Mouse (Mus musculus) embryonic facial prominence, embryonic 12.5 days (tissue): ENCODE results near the gene Cd22. TPM values are rescaled to one million over a fixed set of nuclear protein-coding genes. Genes with fewer than 3 reads are reported as not detected.
"Not testable (repeated sequence)": the region's sequence is repeated elsewhere in the genome, so short reads cannot be mapped to it uniquely, and the experiment has no call there.

Experiments used
- ATAC-seq: fragments of 200-750 bp; cut with Nextera tagmentation; 2 replicates; pipeline ENCODE4 v1.8.0; 2017; ENCODE audit not compliant: insufficient number of reproducible peaks, insufficient read depth, low FRiP score, low TSS enrichment
- H3K27ac ChIP-seq: fragments of 300-500 bp; sonication (generic); 2 replicates; pipeline ENCODE4 v1.5.1; 2016; ENCODE audit warnings: mild to moderate bottlenecking
- H3K27me3 ChIP-seq: fragments of 300-500 bp; sonication (generic); 2 replicates; pipeline ENCODE4 v1.6.1; 2016; ENCODE audit warnings: mild to moderate bottlenecking, moderate library complexity
- H3K36me3 ChIP-seq: fragments of 300-500 bp; sonication (generic); 2 replicates; pipeline ENCODE4 v1.6.1; 2016; ENCODE audit warnings: mild to moderate bottlenecking
- H3K4me1 ChIP-seq: fragments of 300-500 bp; sonication (generic); 2 replicates; pipeline ENCODE4 v1.6.1; 2016
- H3K4me2 ChIP-seq: fragments of 300-500 bp; sonication (generic); replicated peaks from 2 replicates; pipeline ENCODE4 v1.6.1; 2016; ENCODE audit warnings: mild to moderate bottlenecking, moderate library complexity
- H3K4me3 ChIP-seq: fragments of 300-500 bp; sonication (generic); 2 replicates; pipeline ENCODE4 v1.5.1; 2016; ENCODE audit warnings: mild to moderate bottlenecking
- H3K9ac ChIP-seq: fragments of 300-500 bp; sonication (generic); 2 replicates; pipeline ENCODE4 v1.6.1; 2016; ENCODE audit warnings: mild to moderate bottlenecking, moderate library complexity
- H3K9me3 ChIP-seq: fragments of 300-500 bp; sonication (generic); 2 replicates; pipeline ENCODE4 v1.6.1; 2016; ENCODE audit warnings: mild to moderate bottlenecking, moderate library complexity
- WGBS: fragments of 180-500 bp; shearing (Covaris S2); methylation state at CpG from one replicate; pipeline ENCODE4 v1.1.7; 2016; 5-methylcytosine and 5-hydroxymethylcytosine counted together
- polyA plus RNA-seq: library from polyadenylated mRNA; unstranded; fragments of >200 nt; fragmentation: Nextera tagmentation; extraction: Ambion mirVana; gene quantifications from 2 replicates; pipeline ENCODE4 v1.2.1, GENCODE M21; 2016

Cd22 gene
- polyA plus RNA-seq, result 0.09 and 0.17 TPM in 2 replicates

GRCm38 (mm10) chr7:30880176-30880575 lies at the start of gene Cd22:
Gene Cd22, minus strand, starts transcription at chr7:30880342.
- Histone ChIP-seq H3K27ac (no peak within 1 kb of the TSS), H3K36me3 (no peaks in the 10 kb centered on the region), H3K27me3 (no peaks in the 10 kb centered on the region), H3K4me2 (no peak within 1 kb of the TSS), H3K4me3 (no peak within 1 kb of the TSS), H3K9me3 (no peaks in the 10 kb centered on the region), H3K4me1 (no peaks in the 10 kb centered on the region), H3K9ac (no peak within 1 kb of the TSS)
- 63% methylated on average over 7 of the region's 7 CpGs for WGBS
- ATAC-seq, result no peak

- H3K9me3 ChIP-seq, H3K36me3 ChIP-seq, ATAC-seq, H3K9ac ChIP-seq, H3K4me2 ChIP-seq, H3K27me3 ChIP-seq, H3K27ac ChIP-seq, H3K4me1 ChIP-seq, H3K4me3 ChIP-seq: not testable (repeated sequence)
- WGBS, result 72% methylated on average over 2 of the region's 2 CpGs
Measured at GRCm38 (mm10) chr7:30924581-30924980, 44.4 kb upstream of the Cd22 start, which contains the start of gene Hamp2. Gene Hamp2, minus strand, starts transcription at chr7:30924681.

- Histone ChIP-seq H3K27me3 (no peaks in the 10 kb centered on the region), H3K36me3 (no peaks in the 10 kb centered on the region), H3K4me2 (no peak overlapping the region), H3K9ac (no peak overlapping the region), H3K27ac (no peak overlapping the region), H3K9me3 (no peaks in the 10 kb centered on the region), H3K4me1 (no peaks in the 10 kb centered on the region), H3K4me3 (no peak overlapping the region)
- WGBS, result 68% methylated on average over 3 of the region's 3 CpGs
- ATAC-seq, result no peak
Measured at GRCm38 (mm10) chr7:30924071-30924470, 43.9 kb upstream of the Cd22 start.

GRCm38 (mm10) chr7:30922490-30922889 lies 42.3 kb upstream of the Cd22 start:
- not testable (repeated sequence) for H3K27me3 ChIP-seq, H3K27ac ChIP-seq, H3K4me1 ChIP-seq, H3K36me3 ChIP-seq, H3K9ac ChIP-seq, ATAC-seq, H3K4me3 ChIP-seq, H3K4me2 ChIP-seq, H3K9me3 ChIP-seq
- WGBS, result 42% methylated on average over 3 of the region's 3 CpGs

- ATAC-seq, result no peak
- Histone ChIP-seq H3K36me3 (no peaks in the 10 kb centered on the region), H3K9me3 (no peaks in the 10 kb centered on the region), H3K4me2 (no peak overlapping the region), H3K4me3 (no peak overlapping the region), H3K9ac (no peak overlapping the region), H3K27me3 (no peaks in the 10 kb centered on the region), H3K27ac (no peak overlapping the region), H3K4me1 (no peaks in the 10 kb centered on the region)
- WGBS, result 63% methylated on average over 3 of the region's 3 CpGs
Measured at GRCm38 (mm10) chr7:30920217-30920616, 40.1 kb upstream of the Cd22 start.

GRCm38 (mm10) chr7:30917219-30917618 lies 37.1 kb upstream of the Cd22 start:
- Histone ChIP-seq H3K9ac (no peak overlapping the region), H3K4me3 (no peak overlapping the region), H3K36me3 (no peaks in the 10 kb centered on the region), H3K4me2 (no peak overlapping the region), H3K27ac (no peak overlapping the region), H3K9me3 (no peaks in the 10 kb centered on the region), H3K27me3 (no peaks in the 10 kb centered on the region), H3K4me1 (no peaks in the 10 kb centered on the region)
- ATAC-seq, result no peak
- WGBS, result 47% methylated on average over 4 of the region's 4 CpGs

- Histone ChIP-seq H3K9ac (no peak overlapping the region), H3K4me1 (no peaks in the 10 kb centered on the region), H3K4me3 (no peak overlapping the region), H3K27ac (no peak overlapping the region), H3K9me3 (no peaks in the 10 kb centered on the region), H3K4me2 (no peak overlapping the region), H3K36me3 (no peaks in the 10 kb centered on the region), H3K27me3 (no peaks in the 10 kb centered on the region)
- no peak for ATAC-seq
- WGBS, result 25% methylated on average over 6 of the region's 6 CpGs
Measured at GRCm38 (mm10) chr7:30916713-30917112, 36.6 kb upstream of the Cd22 start.

- H3K4me1 ChIP-seq, result no peaks in the 10 kb centered on the region
- no peaks in the 10 kb centered on the region for H3K27me3 ChIP-seq
- no peak within 1 kb of the TSS for H3K27ac ChIP-seq
- no peaks in the 10 kb centered on the region for H3K9me3 ChIP-seq
- ATAC-seq, result no peak
- no peak within 1 kb of the TSS for H3K9ac ChIP-seq
- no peak within 1 kb of the TSS for H3K4me2 ChIP-seq
- no peak within 1 kb of the TSS for H3K4me3 ChIP-seq
- 71% methylated on average over 8 of the region's 8 CpGs for WGBS
- H3K36me3 ChIP-seq, result no peaks in the 10 kb centered on the region
Measured at GRCm38 (mm10) chr7:30914732-30915131, 34.6 kb upstream of the Cd22 start, which contains the start of gene Mag. Gene Mag, minus strand, starts transcription at chr7:30914873.

GRCm38 (mm10) chr7:30909773-30910172 lies 29.6 kb upstream of the Cd22 start:
- peaks cover 9% of the 10 kb centered on the region; the same call in 1 of the 2 replicates for H3K4me1 ChIP-seq
- peaks cover 4% of the 10 kb centered on the region; the same call in 1 of the 2 replicates for H3K27me3 ChIP-seq
- 79% methylated on average over 6 of the region's 6 CpGs for WGBS
- ATAC-seq, result no peak
- H3K36me3 ChIP-seq, result no peaks in the 10 kb centered on the region
- H3K9ac ChIP-seq, result no peak overlapping the region
- H3K9me3 ChIP-seq, result no peaks in the 10 kb centered on the region
- H3K4me2 ChIP-seq, result no peak overlapping the region
- H3K27ac ChIP-seq, result no peak overlapping the region
- H3K4me3 ChIP-seq, result no peak overlapping the region

GRCm38 (mm10) chr7:30908992-30909431 lies 28.9 kb upstream of the Cd22 start:
- Histone ChIP-seq H3K9me3 (no peaks in the 10 kb centered on the region), H3K27ac (no peak overlapping the region), H3K4me1 (peaks cover 9% of the 10 kb centered on the region; the same call in 1 of the 2 replicates), H3K36me3 (no peaks in the 10 kb centered on the region), H3K4me2 (peak overlapping the region; percentile 53), H3K9ac (0 out of 2 replicates have a peak overlapping the region, but pooled peaks have one; percentile 7), H3K27me3 (peaks cover 4% of the 10 kb centered on the region; the same call in 1 of the 2 replicates), H3K4me3 (peak overlapping the region; percentile 25)
- WGBS, result 23% methylated on average over 17 of the region's 17 CpGs
- ATAC-seq, result 0 out of 2 replicates have a peak, but pooled peaks have one; percentile 36

GRCm38 (mm10) chr7:30908277-30908991 lies 28.3 kb upstream of the Cd22 start:
- 2% methylated on average over 25 of the region's 26 CpGs for WGBS
- H3K27ac ChIP-seq, result no peak overlapping the region
- H3K36me3 ChIP-seq, result no peaks in the 10 kb centered on the region
- H3K4me1 ChIP-seq, result peaks cover 9% of the 10 kb centered on the region; the same call in 1 of the 2 replicates
- peak overlapping the region; percentile 7; the same call in 1 of the 2 replicates for H3K9ac ChIP-seq
- peaks cover 4% of the 10 kb centered on the region; the same call in 1 of the 2 replicates for H3K27me3 ChIP-seq
- H3K9me3 ChIP-seq, result no peaks in the 10 kb centered on the region
- peak overlapping the region; percentile 53 for H3K4me2 ChIP-seq
- H3K4me3 ChIP-seq, result peak overlapping the region; percentile 25
- peak; percentile 62; the same call in 1 of the 2 replicates for ATAC-seq

GRCm38 (mm10) chr7:30904042-30904441 lies 23.9 kb upstream of the Cd22 start:
- H3K4me1 ChIP-seq, result peaks cover 9% of the 10 kb centered on the region; the same call in 1 of the 2 replicates
- WGBS, result 50% methylated on average over 4 of the region's 4 CpGs

More at GRCm38 (mm10) chr7:30904042-30904441, 23.9 kb upstream of the Cd22 start:
- peaks cover 4% of the 10 kb centered on the region; the same call in 1 of the 2 replicates for H3K27me3 ChIP-seq
- H3K4me2 ChIP-seq, result no peak overlapping the region
- no peak for ATAC-seq
- H3K9me3 ChIP-seq, result no peaks in the 10 kb centered on the region
- no peak overlapping the region for H3K4me3 ChIP-seq
- no peak overlapping the region for H3K9ac ChIP-seq
- H3K27ac ChIP-seq, result no peak overlapping the region
- H3K36me3 ChIP-seq, result no peaks in the 10 kb centered on the region
